Mouse (Mus musculus) embryonic facial prominence, embryonic 15.5 days (tissue): ENCODE results near the gene Arsg. TPM values are rescaled to one million over a fixed set of nuclear protein-coding genes. Genes with fewer than 3 reads are reported as not detected.
"Not testable (repeated sequence)": the region's sequence is repeated elsewhere in the genome, so short reads cannot be mapped to it uniquely, and the experiment has no call there.

Experiments used
- ATAC-seq: fragments of 200-750 bp; cut with Nextera tagmentation; 2 replicates; pipeline ENCODE4 v1.8.0; 2017; ENCODE audit warnings: low read depth, moderate TSS enrichment; ENCODE audit not compliant: insufficient number of reproducible peaks, low FRiP score, low TSS enrichment
- H3K27ac ChIP-seq: fragments of 300-500 bp; sonication (generic); replicated peaks from 2 replicates; pipeline ENCODE4 v1.5.1; 2015; ENCODE audit warnings: mild to moderate bottlenecking, inconsistent platforms
- H3K27me3 ChIP-seq: fragments of 300-500 bp; sonication (generic); 2 replicates; pipeline ENCODE4 v1.6.1; 2015; ENCODE audit warnings: inconsistent platforms
- H3K36me3 ChIP-seq: fragments of 300-500 bp; sonication (generic); 2 replicates; pipeline ENCODE4 v1.6.1; 2015; ENCODE audit warnings: mild to moderate bottlenecking, inconsistent platforms
- H3K4me1 ChIP-seq: fragments of 300-500 bp; sonication (generic); 2 replicates; pipeline ENCODE4 v1.6.1; 2015; ENCODE audit warnings: inconsistent platforms
- H3K4me2 ChIP-seq: fragments of 300-500 bp; sonication (generic); replicated peaks from 2 replicates; pipeline ENCODE4 v1.6.1; 2015; ENCODE audit warnings: mild to moderate bottlenecking, inconsistent platforms
- H3K4me3 ChIP-seq: fragments of 300-500 bp; sonication (generic); replicated peaks from 2 replicates; pipeline ENCODE4 v1.5.1; 2015; ENCODE audit warnings: mild to moderate bottlenecking, inconsistent platforms
- H3K9ac ChIP-seq: fragments of 300-500 bp; sonication (generic); 2 replicates; pipeline ENCODE4 v1.6.1; 2015; ENCODE audit warnings: inconsistent platforms
- H3K9me3 ChIP-seq: fragments of 300-500 bp; sonication (generic); replicated peaks from 2 replicates; pipeline ENCODE4 v1.6.1; 2016; ENCODE audit warnings: inconsistent platforms
- WGBS: fragments of 180-500 bp; shearing (Covaris S2); methylation state at CpG from one replicate; pipeline ENCODE4 v1.1.7; 2015; 5-methylcytosine and 5-hydroxymethylcytosine counted together
- polyA plus RNA-seq: library from polyadenylated mRNA; unstranded; fragments of >200 nt; fragmentation: Nextera tagmentation; extraction: Ambion mirVana; gene quantifications from 2 replicates; pipeline ENCODE4 v1.2.1, GENCODE M21; 2015

Gene Arsg
- polyA plus RNA-seq, 1 experiment from 2014 or later, result 4.3 TPM

DNA sequence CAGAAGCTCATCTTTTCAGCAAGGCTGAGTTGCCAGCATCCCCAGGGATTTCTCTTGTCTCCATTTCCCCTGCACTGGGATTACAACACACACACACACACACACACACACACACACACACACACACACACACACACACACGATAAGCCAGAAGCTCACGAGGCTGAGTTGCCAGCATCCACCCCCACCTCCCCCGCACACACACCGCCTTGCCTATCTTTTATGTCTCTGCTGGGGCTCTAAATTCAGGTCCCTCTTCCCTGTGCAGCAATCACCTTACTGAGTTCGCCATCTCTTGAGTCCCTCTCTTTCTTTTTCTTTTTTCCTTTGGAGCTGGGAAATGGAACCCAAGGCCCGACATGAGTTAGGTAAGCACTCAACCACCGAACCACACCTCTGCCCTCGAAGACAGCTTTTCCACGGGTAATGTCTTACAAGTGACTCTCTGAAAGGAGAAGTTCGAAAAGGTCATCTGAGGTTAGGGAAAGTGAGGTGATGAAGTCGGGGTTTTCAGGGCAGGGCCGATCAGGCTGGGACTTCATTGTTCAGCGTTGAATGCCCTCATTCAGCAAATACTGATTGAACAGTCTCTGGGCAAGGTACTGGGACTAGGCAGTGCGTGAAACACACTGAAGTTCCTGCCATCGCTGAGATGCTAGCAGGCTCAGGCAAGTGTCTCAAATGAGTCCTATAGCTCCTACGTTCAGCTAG is 6.6 kb downstream of the Arsg start:
- Histone ChIP-seq H3K27ac (no peak overlapping the region), H3K4me3 (no peak overlapping the region), H3K4me1 (no peaks in the 10 kb centered on the region), H3K9ac (no peak overlapping the region), H3K9me3 (no peaks in the 10 kb centered on the region), H3K27me3 (peaks cover 16% of the 10 kb centered on the region), H3K36me3 (no peaks in the 10 kb centered on the region), H3K4me2 (no peak overlapping the region)
- 59% methylated on average over 16 of the region's 16 CpGs for WGBS
- ATAC-seq, result no peak

DNA sequence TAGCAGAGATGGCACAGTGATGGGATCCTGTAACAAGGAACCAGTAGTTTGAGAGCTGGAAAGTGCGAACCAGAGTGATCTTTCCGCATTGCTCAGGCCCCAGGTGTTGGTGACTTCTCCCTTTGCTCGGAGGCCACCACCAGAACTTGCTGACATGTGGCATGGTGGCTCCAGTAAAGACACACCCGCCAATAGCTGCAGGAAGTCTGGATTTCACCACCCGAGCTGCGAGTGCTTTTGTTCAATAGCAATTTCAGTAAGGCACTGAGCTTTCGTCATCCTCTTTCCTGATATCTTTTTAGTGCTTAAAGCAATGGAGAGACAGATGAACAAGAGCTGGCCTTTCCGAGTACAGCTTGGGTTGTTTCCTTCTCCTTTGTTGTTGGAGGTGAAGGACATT is 7.3 kb downstream of the Arsg start:
- 67% methylated on average over 8 of the region's 8 CpGs for whole genome bisulfite sequencing
- ATAC-seq, result no peak
- Histone ChIP-seq H3K27ac (no peak overlapping the region), H3K9ac (no peak overlapping the region), H3K36me3 (no peaks in the 10 kb centered on the region), H3K4me3 (no peak overlapping the region), H3K9me3 (no peaks in the 10 kb centered on the region), H3K4me2 (no peak overlapping the region), H3K27me3 (peaks cover 11% of the 10 kb centered on the region), H3K4me1 (no peaks in the 10 kb centered on the region)

DNA sequence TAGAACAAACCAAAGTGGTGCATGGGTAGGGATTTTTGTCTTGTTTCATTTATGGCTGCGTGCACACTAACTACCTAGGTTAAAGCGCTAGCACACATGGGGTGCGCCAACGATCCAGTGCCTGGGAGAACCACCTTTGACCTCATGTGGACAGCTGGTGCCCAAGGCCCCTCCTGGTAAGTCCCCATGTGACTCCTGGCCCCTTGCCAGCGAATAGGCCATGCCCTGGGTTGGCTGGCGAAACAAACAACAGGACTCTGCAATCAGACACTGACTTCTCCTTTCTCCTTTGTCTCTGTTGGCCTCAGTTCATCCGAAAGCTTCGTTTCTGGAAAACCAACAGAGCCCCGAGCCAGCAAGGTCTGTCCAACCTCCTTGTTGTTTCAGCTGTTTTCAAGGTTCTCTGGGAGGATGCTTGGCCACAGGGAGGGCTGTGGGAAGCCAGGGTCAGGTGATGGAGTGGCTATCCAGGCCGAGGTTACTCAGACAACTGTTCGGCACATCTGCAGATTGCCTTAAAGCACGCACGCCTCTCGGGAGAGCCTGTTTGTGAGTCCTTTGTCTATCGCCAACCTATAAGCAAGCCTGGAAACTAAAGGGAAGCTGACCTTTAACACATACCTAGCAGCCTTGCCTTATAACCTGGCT is 12.3 kb downstream of the Arsg start:
- Histone ChIP-seq H3K27me3 (no peaks in the 10 kb centered on the region), H3K27ac (no peak overlapping the region), H3K4me3 (no peak overlapping the region), H3K4me2 (no peak overlapping the region), H3K9me3 (no peaks in the 10 kb centered on the region), H3K9ac (no peak overlapping the region), H3K4me1 (no peaks in the 10 kb centered on the region), H3K36me3 (no peaks in the 10 kb centered on the region)
- no peak for ATAC-seq
- 81% methylated on average over 15 of the region's 15 CpGs for WGBS

GRCm38 (mm10) chr11:109487111-109487510 is 13.9 kb downstream of the Arsg start:
- Histone ChIP-seq H3K36me3 (no peaks in the 10 kb centered on the region), H3K4me3 (no peak overlapping the region), H3K27ac (no peak overlapping the region), H3K4me1 (no peaks in the 10 kb centered on the region), H3K9me3 (no peaks in the 10 kb centered on the region), H3K4me2 (no peak overlapping the region), H3K9ac (no peak overlapping the region), H3K27me3 (no peaks in the 10 kb centered on the region)
- ATAC-seq, result no peak
- WGBS, result 50% methylated on average over 1 of the region's 1 CpGs

GRCm38 (mm10) chr11:109487991-109488684 is 15.0 kb downstream of the Arsg start:
- Histone ChIP-seq H3K4me2 (no peak overlapping the region), H3K27me3 (no peaks in the 10 kb centered on the region), H3K9ac (no peak overlapping the region), H3K27ac (no peak overlapping the region), H3K9me3 (no peaks in the 10 kb centered on the region), H3K4me3 (no peak overlapping the region), H3K36me3 (no peaks in the 10 kb centered on the region), H3K4me1 (no peaks in the 10 kb centered on the region)
- no peak for ATAC-seq
- 76% methylated on average over 10 of the region's 10 CpGs for WGBS

GRCm38 (mm10) chr11:109489763-109490162 is 16.6 kb downstream of the Arsg start:
- no peak overlapping the region for H3K27ac ChIP-seq
- no peak for ATAC-seq
- H3K27me3 ChIP-seq, result no peaks in the 10 kb centered on the region
- H3K4me2 ChIP-seq, result no peak overlapping the region
- H3K4me1 ChIP-seq, result no peaks in the 10 kb centered on the region
- no peak overlapping the region for H3K9ac ChIP-seq
- no peaks in the 10 kb centered on the region for H3K9me3 ChIP-seq
- WGBS, result 45% methylated on average over 2 of the region's 2 CpGs
- H3K4me3 ChIP-seq, result no peak overlapping the region
- H3K36me3 ChIP-seq, result no peaks in the 10 kb centered on the region

DNA sequence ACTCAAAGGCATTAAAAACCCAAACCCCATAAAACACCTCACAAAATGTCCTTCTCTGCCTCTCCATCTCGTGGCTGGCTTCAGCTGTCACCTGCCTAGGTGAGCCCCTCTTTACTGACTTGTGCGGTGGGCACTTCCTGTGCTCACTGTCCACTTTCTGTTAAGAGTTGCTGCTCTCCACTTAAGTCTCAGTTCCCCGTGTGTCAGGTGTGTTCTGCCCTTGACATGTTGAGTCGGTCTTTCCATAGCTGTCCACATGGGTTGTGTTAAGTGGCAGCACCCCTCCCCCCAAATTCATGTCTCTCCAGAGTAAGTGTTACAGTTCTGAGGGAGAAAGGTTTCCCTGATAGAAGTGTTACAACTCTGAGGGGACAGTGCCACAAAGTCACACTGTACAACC is 18.7 kb downstream of the Arsg start:
- Histone ChIP-seq H3K9me3 (no peaks in the 10 kb centered on the region), H3K4me3 (no peak overlapping the region), H3K27me3 (no peaks in the 10 kb centered on the region), H3K9ac (no peak overlapping the region), H3K36me3 (no peaks in the 10 kb centered on the region), H3K4me1 (peaks cover 5% of the 10 kb centered on the region; the same call in 1 of the 2 replicates), H3K4me2 (no peak overlapping the region), H3K27ac (no peak overlapping the region)
- no peak for ATAC-seq
- 77% methylated on average over 4 of the region's 4 CpGs for WGBS

DNA sequence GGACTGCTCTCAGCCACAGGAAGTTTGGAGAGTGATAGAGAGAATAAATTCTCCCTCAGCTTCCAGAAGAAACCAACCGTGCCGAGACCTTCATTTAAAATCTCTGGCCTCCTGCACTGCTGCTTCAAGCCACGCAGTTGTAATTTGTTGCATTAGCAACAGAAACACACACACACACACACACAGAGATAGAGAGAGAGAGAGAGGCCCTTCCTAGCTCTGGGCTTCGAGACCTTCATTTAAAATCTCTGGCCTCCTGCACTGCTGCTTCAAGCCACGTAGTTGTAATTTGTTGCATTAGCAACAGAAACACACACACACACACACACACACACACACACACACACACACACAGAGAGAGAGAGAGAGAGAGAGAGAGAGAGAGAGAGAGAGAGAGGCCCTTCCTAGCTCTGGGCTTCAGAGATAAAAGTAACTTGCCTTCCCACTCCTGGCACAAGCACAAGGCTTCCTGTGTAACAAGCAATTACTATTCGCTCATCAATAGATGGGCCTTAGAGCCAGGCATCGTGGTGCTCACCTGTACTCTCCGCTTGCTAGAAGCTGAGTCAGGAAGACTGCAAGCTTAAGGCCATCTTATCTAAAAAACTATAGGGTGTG is 19.8 kb downstream of the Arsg start:
- H3K4me2 ChIP-seq, H3K27ac ChIP-seq, H3K9ac ChIP-seq, H3K9me3 ChIP-seq, ATAC-seq, H3K4me3 ChIP-seq, H3K4me1 ChIP-seq, H3K27me3 ChIP-seq, H3K36me3 ChIP-seq: not testable (repeated sequence)
- WGBS, result 64% methylated on average over 8 of the region's 8 CpGs

DNA sequence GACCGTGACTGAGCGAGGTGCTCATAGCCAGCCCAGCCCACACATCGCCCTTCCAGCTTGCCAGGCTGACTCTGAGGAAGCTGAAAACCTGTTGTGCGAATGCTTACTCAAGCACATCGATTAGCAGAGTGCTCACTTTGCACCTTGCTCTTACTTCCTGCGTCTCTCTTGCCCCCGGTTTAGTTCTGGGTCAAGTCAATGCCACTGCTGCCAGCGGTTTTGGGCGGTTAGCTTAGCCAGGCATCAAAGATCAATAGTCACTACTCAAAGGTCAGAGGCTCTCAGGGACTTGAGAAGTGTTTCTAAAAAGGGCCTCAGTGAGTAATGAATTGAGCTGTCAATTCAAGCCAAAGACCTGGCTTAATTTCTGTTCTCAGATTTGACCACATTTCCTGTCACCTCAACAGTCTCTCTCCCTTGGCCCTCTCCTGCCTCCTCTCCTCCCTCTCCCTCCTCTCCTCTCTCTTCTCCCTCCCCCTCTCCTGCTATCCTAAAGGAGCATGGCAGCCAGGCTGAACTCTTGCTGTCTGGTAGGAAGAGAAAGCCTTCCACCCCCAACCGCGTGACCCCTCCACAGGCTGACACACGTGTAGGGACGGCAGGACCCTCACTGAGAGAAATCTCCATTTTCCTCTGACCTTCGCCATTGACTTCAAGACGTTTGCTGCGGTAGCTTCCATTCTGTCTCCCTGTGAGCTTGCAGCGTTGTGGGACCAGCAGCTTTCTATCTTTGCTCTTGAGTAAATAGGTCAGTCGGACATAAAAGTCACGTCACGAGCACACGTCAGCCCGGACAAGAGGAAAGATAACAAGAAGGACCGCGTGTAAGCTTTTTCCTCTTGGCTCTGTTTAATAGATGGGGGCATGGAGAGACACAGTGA is 22.0 kb downstream of the Arsg start:
- no peak; the same call in 1 of the 2 replicates for ATAC-seq
- no peak overlapping the region for H3K27ac ChIP-seq
- H3K27me3 ChIP-seq, result no peaks in the 10 kb centered on the region
- H3K4me3 ChIP-seq, result no peak overlapping the region
- H3K9ac ChIP-seq, result no peak overlapping the region
- no peak overlapping the region for H3K4me2 ChIP-seq
- H3K9me3 ChIP-seq, result no peaks in the 10 kb centered on the region
- H3K36me3 ChIP-seq, result no peaks in the 10 kb centered on the region
- peaks cover 5% of the 10 kb centered on the region; the same call in 1 of the 2 replicates for H3K4me1 ChIP-seq
- WGBS, result 75% methylated on average over 24 of the region's 24 CpGs

DNA sequence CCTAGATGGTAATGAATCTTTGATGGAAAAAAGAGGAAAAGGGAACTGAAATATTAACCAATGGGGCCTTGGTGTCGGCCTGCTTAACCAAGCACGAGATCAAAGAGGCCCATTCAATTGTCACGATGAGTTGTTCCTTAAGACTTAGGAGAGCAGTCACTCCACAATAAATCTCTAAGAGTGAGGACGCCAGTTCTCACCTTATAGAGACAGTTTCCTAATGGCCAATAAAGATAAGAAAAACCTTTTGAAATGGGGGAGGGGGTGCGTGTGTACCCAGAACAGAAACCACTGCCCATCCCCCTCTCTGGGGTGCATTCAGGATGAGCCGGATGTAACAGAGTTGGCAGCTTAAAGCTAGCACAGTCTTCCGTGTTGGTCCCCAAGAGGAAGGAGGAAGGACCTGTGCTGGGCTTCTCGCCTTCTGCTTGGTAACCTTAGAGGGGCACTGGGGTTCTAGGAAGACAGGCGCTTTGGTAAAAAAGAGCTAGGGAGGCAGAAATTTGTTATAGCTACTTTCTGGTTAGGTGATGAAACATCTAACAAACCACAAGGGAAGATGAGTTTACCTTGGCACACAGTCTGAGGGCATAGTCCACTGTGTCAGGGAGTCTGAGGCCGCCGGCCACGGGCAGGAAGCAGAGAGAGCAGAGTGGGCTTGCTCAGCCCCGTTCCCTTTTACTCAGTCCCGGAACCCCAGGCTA is 22.7 kb downstream of the Arsg start:
- no peak overlapping the region for H3K4me3 ChIP-seq
- H3K4me2 ChIP-seq, result no peak overlapping the region
- H3K4me1 ChIP-seq, result peaks cover 5% of the 10 kb centered on the region; the same call in 1 of the 2 replicates
- 58% methylated on average over 14 of the region's 14 CpGs for WGBS
- no peaks in the 10 kb centered on the region for H3K27me3 ChIP-seq
- H3K9ac ChIP-seq, result no peak overlapping the region
- no peak overlapping the region for H3K27ac ChIP-seq
- no peak for ATAC-seq
- H3K9me3 ChIP-seq, result no peaks in the 10 kb centered on the region
- no peaks in the 10 kb centered on the region for H3K36me3 ChIP-seq
